Mouse (Mus musculus) hindbrain, embryonic 16.5 days (tissue): ENCODE measurements around the gene Ap1g1. TPM values are rescaled to one million over a fixed set of nuclear protein-coding genes. Genes with fewer than 3 reads are reported as not detected.
"Not testable (repeated sequence)": the region's sequence is repeated elsewhere in the genome, so short reads cannot be mapped to it uniquely, and the experiment has no call there.

ENCODE experiments used
- ATAC-seq: fragments of 200-750 bp; cut with Nextera tagmentation; 2 replicates; pipeline ENCODE4 v1.8.0; 2017; ENCODE audit warnings: moderate TSS enrichment, moderate library complexity
- H3K27ac ChIP-seq: fragments of 300-500 bp; sonication (generic); 2 replicates; pipeline ENCODE4 v1.5.1; 2014; ENCODE audit warnings: low read depth, mild to moderate bottlenecking, control low read depth, low read length, moderate library complexity
- H3K27me3 ChIP-seq: fragments of 300-500 bp; sonication (generic); replicated peaks from 2 replicates; pipeline ENCODE4 v1.6.1; 2014; ENCODE audit warnings: low read length; ENCODE audit not compliant: control insufficient read depth, insufficient read depth
- H3K36me3 ChIP-seq: fragments of 300-500 bp; sonication (generic); 2 replicates; pipeline ENCODE4 v1.6.1; 2014; ENCODE audit warnings: mild to moderate bottlenecking, low read length, moderate library complexity, mixed read lengths; ENCODE audit not compliant: control insufficient read depth, insufficient read depth
- H3K4me1 ChIP-seq: fragments of 300-500 bp; sonication (generic); 2 replicates; pipeline ENCODE4 v1.6.1; 2014; ENCODE audit warnings: low read depth, low read length; ENCODE audit not compliant: control insufficient read depth, insufficient read depth
- H3K4me2 ChIP-seq: fragments of 300-500 bp; sonication (generic); 2 replicates; pipeline ENCODE4 v1.6.1; 2014; ENCODE audit warnings: mild to moderate bottlenecking, low read length, control low read depth, moderate library complexity
- H3K4me3 ChIP-seq: fragments of 300-500 bp; sonication (generic); 2 replicates; pipeline ENCODE4 v1.5.1; 2014; ENCODE audit warnings: mild to moderate bottlenecking, low read length, control low read depth, moderate library complexity
- H3K9ac ChIP-seq: fragments of 300-500 bp; sonication (generic); 2 replicates; pipeline ENCODE4 v1.6.1; 2014; ENCODE audit warnings: low read depth, mild to moderate bottlenecking, control low read depth, low read length, moderate library complexity
- H3K9me3 ChIP-seq: fragments of 300-500 bp; sonication (generic); 2 replicates; pipeline ENCODE4 v1.6.1; 2014; ENCODE audit warnings: mild to moderate bottlenecking, low read length, moderate library complexity; ENCODE audit not compliant: control insufficient read depth
- WGBS: fragments of 180-500 bp; shearing (Covaris S2); extraction: QIAGEN DNeasy Blood & Tissue Kit; methylation state at CpG from one replicate; pipeline ENCODE4 v1.1.7; 2014; 5-methylcytosine and 5-hydroxymethylcytosine counted together
- polyA plus RNA-seq: library from polyadenylated mRNA; unstranded; fragments of >200 nt; fragmentation: Nextera tagmentation; extraction: Ambion mirVana; gene quantifications from 2 replicates; pipeline ENCODE4 v1.2.1, GENCODE M21; 2015

Ap1g1 gene
- polyA plus RNA-seq, 1 experiment from 2014 or later: 42.7 TPM

DNA sequence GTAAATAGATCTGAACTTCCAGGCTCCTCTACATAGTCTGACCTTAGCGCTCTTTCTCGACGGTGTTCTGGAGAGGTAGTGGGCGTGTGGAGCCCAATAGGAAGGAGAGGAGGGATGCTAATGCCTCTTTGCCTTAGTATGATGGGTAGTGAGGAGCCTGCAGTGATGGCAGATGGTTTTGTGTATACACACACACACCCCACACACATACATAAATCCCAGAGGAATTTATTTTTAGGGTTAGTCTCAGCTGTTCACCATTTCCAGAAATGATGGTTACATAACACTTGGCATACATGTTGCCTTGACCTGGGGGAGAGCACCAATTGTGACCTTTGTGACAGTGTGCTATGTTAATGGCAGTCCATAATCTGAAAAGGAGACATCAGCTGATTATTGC lies 87.2 kb downstream of the Ap1g1 start:
- no peaks in the 10 kb centered on the region for H3K27me3 ChIP-seq
- no peak overlapping the region for H3K27ac ChIP-seq
- no peaks in the 10 kb centered on the region for H3K9me3 ChIP-seq
- peaks cover 8% of the 10 kb centered on the region for H3K36me3 ChIP-seq
- H3K4me3 ChIP-seq: no peak overlapping the region
- H3K9ac ChIP-seq: no peak overlapping the region
- no peak for ATAC-seq
- WGBS: 84% methylated on average over 4 of the region's 4 CpGs
- H3K4me2 ChIP-seq: no peak overlapping the region
- peaks cover 11% of the 10 kb centered on the region for H3K4me1 ChIP-seq

GRCm38 (mm10) chr8:109866690-109867089 lies 88.3 kb downstream of the Ap1g1 start:
- Histone ChIP-seq H3K4me3 (no peak overlapping the region), H3K4me2 (no peak overlapping the region), H3K27ac (no peak overlapping the region), H3K4me1 (peaks cover 20% of the 10 kb centered on the region), H3K27me3 (no peaks in the 10 kb centered on the region), H3K36me3 (peaks cover 3% of the 10 kb centered on the region), H3K9me3 (no peaks in the 10 kb centered on the region), H3K9ac (no peak overlapping the region)
- WGBS: 92% methylated on average over 5 of the region's 5 CpGs
- no peak for ATAC-seq

DNA sequence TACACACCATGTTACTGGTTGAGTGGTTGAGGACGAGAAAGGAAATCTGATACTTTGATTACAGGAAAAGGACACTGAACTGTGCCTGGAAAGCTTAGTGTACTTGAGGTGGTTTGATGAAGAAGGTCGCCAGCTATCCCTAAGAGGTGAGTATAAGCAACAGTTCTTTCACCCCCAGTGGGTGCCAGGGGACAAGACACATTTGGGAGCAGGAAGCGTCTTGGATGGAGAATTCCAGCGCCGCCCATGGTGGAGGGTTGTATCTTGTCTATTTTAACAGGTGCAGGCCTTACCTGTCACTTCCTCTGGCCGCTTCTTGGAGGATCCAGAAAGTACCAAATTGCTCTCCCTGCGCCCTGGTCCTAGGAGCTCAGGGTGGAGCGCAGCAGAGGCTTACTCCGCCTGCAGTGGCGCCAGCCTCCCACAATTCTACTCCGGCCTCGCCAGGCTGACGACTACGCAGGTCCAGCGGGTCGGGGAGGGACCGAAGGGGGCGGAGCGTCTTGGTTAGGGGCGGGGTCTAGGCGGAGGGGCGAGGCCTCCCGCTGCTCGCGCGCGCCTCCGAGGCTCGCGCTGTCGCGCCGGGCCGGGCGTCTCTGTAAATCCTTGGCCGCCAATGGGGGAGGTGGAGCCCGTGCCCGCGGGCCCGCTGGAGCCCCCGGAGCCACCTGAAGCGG lies 89.8 kb downstream of the Ap1g1 start, which contains the start of gene Phlpp2:
Phlpp2 (plus strand) TSS at position 540 of the 677 bp plus-strand sequence.
- peak; percentile 98 for ATAC-seq
- Histone ChIP-seq H3K4me3 (peak within 1 kb of the TSS; percentile 98), H3K9ac (peak within 1 kb of the TSS; percentile 97), H3K27me3 (no peaks in the 10 kb centered on the region), H3K9me3 (no peaks in the 10 kb centered on the region), H3K36me3 (no peaks in the 10 kb centered on the region), H3K27ac (peak within 1 kb of the TSS; percentile 93), H3K4me2 (peak within 1 kb of the TSS; percentile 74), H3K4me1 (peaks cover 20% of the 10 kb centered on the region)
- 1% methylated on average over 41 of the region's 42 CpGs for WGBS

DNA sequence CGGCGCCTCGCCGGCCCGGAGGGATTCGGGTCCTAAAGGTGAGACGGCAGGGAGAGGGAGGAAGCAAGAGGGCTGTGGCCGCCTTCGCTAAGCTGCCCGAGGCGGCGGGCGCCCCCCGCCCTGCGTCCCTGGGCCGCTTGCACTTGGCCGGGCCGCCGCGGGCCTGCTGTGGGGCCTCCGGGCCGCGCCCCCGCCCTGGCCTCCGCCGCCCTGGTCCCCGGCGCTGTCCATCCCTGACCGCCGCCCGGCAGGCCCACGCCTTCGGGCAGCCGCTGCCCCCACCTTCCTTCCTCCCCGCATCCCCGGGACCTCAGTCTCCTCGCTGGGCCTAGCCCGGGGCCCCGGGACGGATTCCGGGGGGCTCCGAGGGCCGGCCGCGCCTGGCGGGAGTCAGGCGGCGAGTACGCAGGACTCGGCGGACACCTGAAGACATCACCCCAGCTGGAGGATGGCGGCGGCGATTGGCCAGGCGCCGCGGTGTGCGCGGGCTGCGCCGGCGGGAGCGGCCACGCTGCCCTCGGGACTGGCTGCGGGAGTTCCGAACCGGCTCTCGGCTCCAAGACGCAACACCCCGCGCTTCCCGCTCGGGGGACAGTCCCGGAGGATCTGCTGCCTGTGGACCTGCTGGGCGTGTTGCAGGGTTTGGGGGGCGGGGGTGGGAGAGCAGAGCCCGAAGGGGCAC lies 90.5 kb downstream of the Ap1g1 start:
- ATAC-seq: peak; percentile 83
- peak overlapping the region; percentile 98 for H3K4me3 ChIP-seq
- H3K9me3 ChIP-seq: no peaks in the 10 kb centered on the region
- H3K4me1 ChIP-seq: peaks cover 20% of the 10 kb centered on the region
- WGBS: under 1% methylated on average over 44 of the region's 78 CpGs
- peak overlapping the region; percentile 74 for H3K4me2 ChIP-seq
- H3K27me3 ChIP-seq: no peaks in the 10 kb centered on the region
- peak overlapping the region; percentile 97 for H3K9ac ChIP-seq
- no peaks in the 10 kb centered on the region for H3K36me3 ChIP-seq
- peak overlapping the region; percentile 93 for H3K27ac ChIP-seq

GRCm38 (mm10) chr8:109871056-109871455 lies 92.7 kb downstream of the Ap1g1 start:
- WGBS: 81% methylated on average over 1 of the region's 1 CpGs
- ATAC-seq: no peak
- H3K4me2 ChIP-seq: no peak overlapping the region

GRCm38 (mm10) chr8:109873800-109874199 lies 95.4 kb downstream of the Ap1g1 start:
- not testable (repeated sequence) for H3K27me3 ChIP-seq, H3K36me3 ChIP-seq, ATAC-seq, H3K4me3 ChIP-seq, H3K9ac ChIP-seq, H3K9me3 ChIP-seq, H3K4me2 ChIP-seq, H3K27ac ChIP-seq
- H3K4me1 ChIP-seq: peaks cover 16% of the 10 kb centered on the region
- 92% methylated on average over 3 of the region's 3 CpGs for WGBS

More at GRCm38 (mm10) chr8:109871056-109871455, 92.7 kb downstream of the Ap1g1 start:
- H3K9me3 ChIP-seq: no peaks in the 10 kb centered on the region
- H3K36me3 ChIP-seq: no peaks in the 10 kb centered on the region
- H3K9ac ChIP-seq: no peak overlapping the region
- no peaks in the 10 kb centered on the region for H3K27me3 ChIP-seq
- no peak overlapping the region for H3K4me3 ChIP-seq
- H3K4me1 ChIP-seq: peaks cover 20% of the 10 kb centered on the region
- no peak overlapping the region for H3K27ac ChIP-seq

GRCm38 (mm10) chr8:109880012-109880662 lies 101.8 kb downstream of the Ap1g1 start:
- ATAC-seq: no peak
- H3K36me3 ChIP-seq: peaks cover 6% of the 10 kb centered on the region; the same call in 1 of the 2 replicates
- no peaks in the 10 kb centered on the region for H3K9me3 ChIP-seq
- 87% methylated on average over 5 of the region's 5 CpGs for WGBS
- no peaks in the 10 kb centered on the region for H3K27me3 ChIP-seq
- no peak overlapping the region for H3K9ac ChIP-seq
- H3K4me3 ChIP-seq: no peak overlapping the region
- no peak overlapping the region for H3K27ac ChIP-seq
- H3K4me1 ChIP-seq: no peaks in the 10 kb centered on the region
- H3K4me2 ChIP-seq: no peak overlapping the region

DNA sequence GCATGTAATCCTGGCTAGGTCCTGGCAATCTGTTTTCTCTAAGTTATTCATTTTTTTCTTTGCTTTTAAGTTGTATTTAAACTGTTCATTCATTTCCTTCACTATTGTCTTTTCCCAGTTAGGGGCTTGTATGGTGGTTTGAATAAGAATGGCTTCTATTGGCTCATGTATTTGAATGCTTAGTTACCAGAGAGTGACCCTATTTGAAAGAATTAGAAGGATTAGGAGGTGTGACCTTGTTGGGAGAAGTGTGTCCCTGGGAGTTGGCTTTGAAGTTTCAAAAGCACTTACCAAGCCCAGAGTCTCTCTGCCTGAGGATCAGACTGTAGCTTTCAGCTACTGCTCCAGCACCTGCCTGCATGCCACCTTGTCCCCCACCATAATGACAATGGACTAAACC lies 106.9 kb downstream of the Ap1g1 start:
- H3K9ac ChIP-seq: no peak overlapping the region
- no peak overlapping the region for H3K4me3 ChIP-seq
- no peaks in the 10 kb centered on the region for H3K4me1 ChIP-seq
- H3K36me3 ChIP-seq: 0 out of 2 replicates have a peak, but pooled peaks cover 2% of the 10 kb centered on the region
- no peak overlapping the region for H3K4me2 ChIP-seq
- H3K27me3 ChIP-seq: no peaks in the 10 kb centered on the region
- H3K9me3 ChIP-seq: no peaks in the 10 kb centered on the region
- H3K27ac ChIP-seq: no peak overlapping the region
- ATAC-seq: no peak

DNA sequence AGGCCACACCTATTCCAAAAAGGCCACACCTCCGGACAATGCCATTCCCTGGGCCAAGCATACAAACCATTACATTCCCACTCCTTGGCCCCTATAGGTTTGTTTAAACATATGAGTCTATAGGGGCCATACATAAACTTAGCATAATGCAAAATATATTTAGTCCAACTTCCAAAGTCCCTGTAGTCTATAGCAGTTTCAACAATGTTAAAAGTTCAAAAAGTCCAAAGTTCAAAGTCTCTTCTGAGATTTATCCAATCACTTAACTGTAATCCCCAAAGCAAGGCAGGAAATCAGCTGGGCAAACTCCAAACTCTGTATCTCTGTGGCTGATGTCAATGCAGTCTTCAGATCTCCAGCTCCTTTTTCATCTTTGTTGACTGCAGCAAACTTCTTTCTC lies 110.9 kb downstream of the Ap1g1 start:
- Histone ChIP-seq H3K9me3 (no peaks in the 10 kb centered on the region), H3K4me2 (no peak overlapping the region), H3K36me3 (peaks cover 7% of the 10 kb centered on the region; the same call in 1 of the 2 replicates), H3K9ac (no peak overlapping the region), H3K4me3 (no peak overlapping the region), H3K4me1 (no peaks in the 10 kb centered on the region), H3K27ac (no peak overlapping the region), H3K27me3 (no peaks in the 10 kb centered on the region)
- 100% methylated on average over 1 of the region's 1 CpGs for WGBS
- ATAC-seq: no peak
